Mouse (Mus musculus): ENCODE data around the gene Lats2. TPM values are rescaled to one million over a fixed set of nuclear protein-coding genes. Genes with fewer than 3 reads are reported as not detected.

Gene Lats2
- polyA plus RNA-seq, 2 experiments = 25.3 to 28.5 TPM

DNA sequence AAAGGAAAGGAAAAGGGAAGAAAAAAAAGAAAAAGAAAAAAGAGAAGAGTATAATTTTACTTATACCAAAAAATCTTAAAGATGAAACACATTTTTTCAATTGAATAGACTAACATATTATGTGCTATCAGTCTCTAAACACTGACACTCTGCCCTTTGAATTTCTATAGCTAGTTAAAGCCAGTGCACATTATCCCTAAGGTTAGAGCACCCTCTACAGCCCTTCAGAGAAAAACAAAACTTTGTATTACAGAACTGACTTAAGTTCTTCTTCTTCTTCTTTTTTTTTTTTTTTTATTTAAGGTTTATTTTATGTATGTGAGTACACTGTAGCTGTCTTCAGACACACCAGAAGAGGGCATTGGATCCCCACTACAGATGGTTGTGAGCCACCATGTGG is 108.7 kb downstream of the Lats2 start:
- H3K4me3 ChIP-seq (replicated peaks; ENCODE audit: low read length) = no peak overlapping the region
- H3K4me1 ChIP-seq (ENCODE audit: control insufficient read depth, insufficient read depth, low read length) = no peaks in the 10 kb centered on the region
- DNase-seq (ENCODE audit: low spot score) (peak; percentile 9), ATAC-seq (ENCODE audit: low FRiP score, low read depth) (no peak)
- H3K36me3 ChIP-seq (ENCODE audit: control insufficient read depth, insufficient read depth, low read length) = no peaks in the 10 kb centered on the region; the same call in 1 of the 2 replicates
- TF ChIP-seq POLR2A (IDR thresholded peaks at IDR 0.05; ENCODE audit: borderline replicate concordance, extremely low read depth, insufficient read depth, insufficient read length) = no peak
- no peak overlapping the region for H3K4me2 ChIP-seq (replicated peaks; ENCODE audit: low read depth, low read length, severe bottlenecking)
- no peak overlapping the region for H3K9ac ChIP-seq (ENCODE audit: low read depth, low read length, severe bottlenecking)
- no peaks in the 10 kb centered on the region for H3K27me3 ChIP-seq (ENCODE audit: control insufficient read depth, insufficient read depth, low read length)
- no peaks in the 10 kb centered on the region for H3K9me3 ChIP-seq (ENCODE audit: control insufficient read depth, low read length)
- no peak overlapping the region for H3K27ac ChIP-seq (replicated peaks; ENCODE audit: low read depth, low read length)

DNA sequence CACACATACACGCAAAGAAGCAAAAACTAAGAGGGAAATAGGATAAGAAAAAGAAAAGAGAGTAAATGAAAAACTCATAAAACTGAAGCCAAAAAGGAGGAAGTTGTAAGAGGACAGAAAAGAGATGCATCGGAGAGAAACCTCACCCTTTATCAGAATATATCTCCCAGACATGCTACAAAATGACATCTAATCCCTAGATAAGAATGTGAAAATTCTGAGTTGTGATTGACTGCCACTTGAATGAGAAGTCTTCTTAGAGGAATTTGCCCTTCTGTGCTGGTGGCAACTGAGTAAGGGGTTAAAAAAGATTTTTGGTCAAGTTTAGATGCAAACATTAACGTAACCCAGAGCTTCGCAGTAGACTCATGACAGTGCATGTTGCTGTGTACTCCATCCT is 112.0 kb downstream of the Lats2 start:
- no peak overlapping the region for H3K4me3 ChIP-seq (replicated peaks; ENCODE audit: low read length)
- H3K36me3 ChIP-seq (ENCODE audit: control insufficient read depth, insufficient read depth, low read length) = peaks cover 10% of the 10 kb centered on the region
- no peak overlapping the region for H3K4me2 ChIP-seq (replicated peaks; ENCODE audit: low read depth, low read length, severe bottlenecking)
- no peak overlapping the region for H3K27ac ChIP-seq (replicated peaks; ENCODE audit: low read depth, low read length)
- DNase-seq (ENCODE audit: low spot score) = no peak
- H3K9ac ChIP-seq (ENCODE audit: low read depth, low read length, severe bottlenecking) = no peak overlapping the region
- H3K4me1 ChIP-seq (ENCODE audit: control insufficient read depth, insufficient read depth, low read length) = no peaks in the 10 kb centered on the region
- H3K9me3 ChIP-seq (ENCODE audit: control insufficient read depth, low read length) = no peaks in the 10 kb centered on the region
- no peak for ATAC-seq (ENCODE audit: low FRiP score, low read depth)
- TF ChIP-seq POLR2A (IDR thresholded peaks at IDR 0.05; ENCODE audit: borderline replicate concordance, extremely low read depth, insufficient read depth, insufficient read length) = no peak
- no peaks in the 10 kb centered on the region for H3K27me3 ChIP-seq (ENCODE audit: control insufficient read depth, insufficient read depth, low read length)
- WGBS = 83% methylated on average over 4 of the region's 4 CpGs

Small RNAs within 50 kb of the gene (microRNA-seq; reads per million reads assigned to microRNA genes)
- gene Mir3077 = not detected

Other genes with a start within 250 kb of the Lats2 start
- gene Il17d, start 233.6 kb downstream of the Lats2 start, polyA plus RNA-seq (2012; rRNA removed) = 41.0 and 68.8 TPM in 2 replicates
- 6.9 and 8.1 TPM in 2 replicates for gene Il17d, start 233.6 kb downstream of the Lats2 start, polyA plus RNA-seq (2014; fragmentation: Nextera tagmentation; extraction: Ambion mirVana)
- gene Eef1akmt1, start 186.8 kb downstream of the Lats2 start, polyA plus RNA-seq (2012; rRNA removed) = 38.2 and 44.0 TPM in 2 replicates
- 109 and 112 TPM in 2 replicates for gene Eef1akmt1, start 186.8 kb downstream of the Lats2 start, polyA plus RNA-seq (2014; fragmentation: Nextera tagmentation; extraction: Ambion mirVana)
- gene Xpo4, start 93.0 kb downstream of the Lats2 start, polyA plus RNA-seq (2012; rRNA removed) = 15.5 and 16.2 TPM in 2 replicates
- gene Xpo4, start 93.0 kb downstream of the Lats2 start, polyA plus RNA-seq (2014; fragmentation: Nextera tagmentation; extraction: Ambion mirVana) = 27.4 and 30.9 TPM in 2 replicates
- not detected in 2 replicates for gene Gm49361, start 12.3 kb downstream of the Lats2 start, polyA plus RNA-seq (2012; rRNA removed)
- gene Gm49361, start 12.3 kb downstream of the Lats2 start, polyA plus RNA-seq (2014; fragmentation: Nextera tagmentation; extraction: Ambion mirVana) = not detected in 2 replicates
- 19.3 and 39.6 TPM in 2 replicates for gene Sap18, start 39.8 kb upstream of the Lats2 start, polyA plus RNA-seq (2012; rRNA removed)
- gene Sap18, start 39.8 kb upstream of the Lats2 start, polyA plus RNA-seq (2014; fragmentation: Nextera tagmentation; extraction: Ambion mirVana) = 37.5 and 45.6 TPM in 2 replicates
- 13.7 and 16.1 TPM in 2 replicates for gene Ska3, start 67.8 kb upstream of the Lats2 start, polyA plus RNA-seq (2012; rRNA removed)
- gene Ska3, start 67.8 kb upstream of the Lats2 start, polyA plus RNA-seq (2014; fragmentation: Nextera tagmentation; extraction: Ambion mirVana) = 18.0 and 22.7 TPM in 2 replicates
- gene Mrpl57, start 67.8 kb upstream of the Lats2 start, polyA plus RNA-seq (2012; rRNA removed) = 71.9 and 73.2 TPM in 2 replicates
- 152 and 162 TPM in 2 replicates for gene Mrpl57, start 67.8 kb upstream of the Lats2 start, polyA plus RNA-seq (2014; fragmentation: Nextera tagmentation; extraction: Ambion mirVana)
- gene Zdhhc20, start 131.9 kb upstream of the Lats2 start, polyA plus RNA-seq (2012; rRNA removed) = 28.4 and 30.6 TPM in 2 replicates
- 57.6 and 63.9 TPM in 2 replicates for gene Zdhhc20, start 131.9 kb upstream of the Lats2 start, polyA plus RNA-seq (2014; fragmentation: Nextera tagmentation; extraction: Ambion mirVana)
- gene Micu2, start 240.9 kb upstream of the Lats2 start, polyA plus RNA-seq (2012; rRNA removed) = 30.3 and 42.7 TPM in 2 replicates
- 67.1 and 68.3 TPM in 2 replicates for gene Micu2, start 240.9 kb upstream of the Lats2 start, polyA plus RNA-seq (2014; fragmentation: Nextera tagmentation; extraction: Ambion mirVana)

All from limb, embryonic 14.5 days (tissue).